Mouse (Mus musculus) stomach, postnatal 0 days (tissue): ENCODE measurements around the gene Tjp1.

Experiments
- CTCF ChIP-seq: IDR thresholded peaks from 2 replicates; pipeline ENCODE4 v1.5.1; 2016; ENCODE audit warnings: antibody characterized with exemption, low read depth, mild to moderate bottlenecking, moderate library complexity
- EP300 ChIP-seq: optimal IDR thresholded peaks from 2 replicates; pipeline ENCODE3; 2016; ENCODE audit warnings: antibody characterized with exemption

DNA sequence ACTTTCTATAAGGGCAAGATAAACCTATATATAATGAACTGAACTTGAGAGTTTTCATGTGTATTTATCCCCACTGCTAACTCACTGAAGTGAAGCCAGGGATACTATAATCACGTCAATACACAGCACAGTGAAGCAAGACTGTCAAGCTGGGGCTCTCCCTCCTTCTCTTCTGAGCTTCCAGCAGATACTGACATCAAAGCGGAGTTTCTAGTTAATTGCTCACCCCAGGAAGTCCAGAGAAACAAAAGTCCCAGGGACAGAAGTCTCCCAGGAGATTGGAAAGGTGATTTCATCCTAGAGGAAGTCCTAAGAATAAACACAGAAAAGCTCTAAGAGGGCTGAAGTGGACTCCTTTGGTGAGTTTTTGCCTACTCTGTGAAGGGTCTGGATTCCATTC lies 132.9 kb downstream of the Tjp1 start:
- TF ChIP-seq EP300 (no peak), CTCF (no peak)
